In genomic region chr2:166809499-166809898, GRCm38 (mm10) we compare ENCODE assay signal across 31 mouse cellular contexts. TPM values are rescaled to one million over a fixed set of nuclear protein-coding genes. Genes with fewer than 3 reads are reported as not detected.
DNase-seq lines count a peak whose midpoint lies in the region; ATAC-seq and TF ChIP-seq lines count a peak whose summit lies in the region.
"Had no signal": no experiment of that assay in that cellular context is flagged by ENCODE, and none has a peak within 500 bp of the region (broad histone marks: within the 10 kb centered on the region; RNA-seq: fewer than 3 reads in every experiment).

No protein-coding gene starts in this region.

- DNase-seq in adrenal gland, adult 2 months, result peak; percentile 53
- no peak for DNase-seq in adrenal gland, postnatal 25 days
- no peak for DNase-seq in frontal cortex, postnatal 14 days (ENCODE audit: low spot score in 2 of 2)
- peak; percentile 44 for DNase-seq in midbrain, embryonic 11.5 days (ENCODE audit: low spot score, missing footprints)
- DNase-seq in midbrain, postnatal 0 days (ENCODE audit: low spot score), result no peak
- DNase-seq in right cerebral cortex, postnatal 14 days, result no peak
- DNase-seq: B cell, adult 2 months; cerebellum, adult 11 months; cerebellum, adult 2 months; cerebellum, adult 9-11 months; cerebellum, postnatal 25 days; gastrocnemius, postnatal 10 days; gastrocnemius, postnatal 36 days; heart, adult 2 months; heart, postnatal 14 days; heart, postnatal 4 days; kidney, adult 18-20 months had no signal

- TF ChIP-seq CTCF in midbrain, postnatal 0 days (IDR thresholded peaks at IDR 0.05), result no peak

- no peaks in the 10 kb centered on the region for H3K9me3 ChIP-seq in midbrain, embryonic 11.5 days (ENCODE audit: control insufficient read depth, low read length)
- no peaks in the 10 kb centered on the region for H3K9me3 ChIP-seq in midbrain, postnatal 0 days (ENCODE audit: low read length)
- H3K9me3 ChIP-seq: embryonic facial prominence, embryonic 10.5 days; embryonic facial prominence, embryonic 13.5 days; forebrain, embryonic 12.5 days; forebrain, embryonic 15.5 days; G1E; heart, embryonic 10.5 days; heart, embryonic 13.5 days had no signal

- no peak overlapping the region for H3K4me2 ChIP-seq in midbrain, embryonic 11.5 days
- H3K4me2 ChIP-seq in midbrain, postnatal 0 days (ENCODE audit: low read depth, low read length, poor library complexity, severe bottlenecking), result no peak overlapping the region
- H3K4me2 ChIP-seq: embryonic facial prominence, embryonic 13.5 days; forebrain, embryonic 12.5 days; forebrain, embryonic 15.5 days; heart, embryonic 13.5 days; hindbrain, embryonic 14.5 days had no signal

- no peak overlapping the region for H3K4me3 ChIP-seq in midbrain, embryonic 11.5 days (ENCODE audit: low read depth, low read length)
- H3K4me3 ChIP-seq in midbrain, postnatal 0 days (ENCODE audit: low read depth, low read length), result no peak overlapping the region
- H3K4me3 ChIP-seq: embryonic facial prominence, embryonic 10.5 days; embryonic facial prominence, embryonic 13.5 days; erythroblast, embryonic 14.5 days; forebrain, embryonic 12.5 days; forebrain, embryonic 15.5 days; heart, adult 2 months; heart, embryonic 10.5 days; heart, embryonic 13.5 days had no signal

- WGBS in midbrain, embryonic 11.5 days, result 92% methylated on average over 5 of the region's 5 CpGs
- WGBS in midbrain, postnatal 0 days, result 85% methylated on average over 5 of the region's 5 CpGs

- no peaks in the 10 kb centered on the region for H3K36me3 ChIP-seq in midbrain, embryonic 11.5 days (ENCODE audit: control insufficient read depth, insufficient read depth, low read length)
- no peaks in the 10 kb centered on the region for H3K36me3 ChIP-seq in midbrain, postnatal 0 days (ENCODE audit: insufficient read depth, low read length)
- H3K36me3 ChIP-seq: embryonic facial prominence, embryonic 10.5 days; embryonic facial prominence, embryonic 13.5 days; forebrain, embryonic 12.5 days; forebrain, embryonic 15.5 days had no signal

- peaks cover 7% of the 10 kb centered on the region for H3K4me1 ChIP-seq in midbrain, embryonic 11.5 days (ENCODE audit: control insufficient read depth, insufficient read depth, low read length)
- H3K4me1 ChIP-seq in midbrain, postnatal 0 days (ENCODE audit: insufficient read depth, low read length), result peaks cover 9% of the 10 kb centered on the region; the same call in 1 of the 2 replicates

- H3K27ac ChIP-seq in midbrain, embryonic 11.5 days (ENCODE audit: low read depth, low read length), result no peak overlapping the region
- no peak overlapping the region for H3K27ac ChIP-seq in midbrain, postnatal 0 days (ENCODE audit: low read depth, low read length)
- H3K27ac ChIP-seq: embryonic facial prominence, embryonic 10.5 days; embryonic facial prominence, embryonic 13.5 days; forebrain, embryonic 12.5 days; forebrain, embryonic 15.5 days; heart, adult 2 months; heart, embryonic 10.5 days; heart, embryonic 13.5 days; hindbrain, embryonic 14.5 days; hindbrain, postnatal 0 days had no signal

- no peak overlapping the region for H3K9ac ChIP-seq in midbrain, embryonic 11.5 days (ENCODE audit: low read length)
- H3K9ac ChIP-seq in midbrain, postnatal 0 days (replicated peaks; ENCODE audit: low read length, poor library complexity, severe bottlenecking), result no peak overlapping the region
- H3K9ac ChIP-seq: embryonic facial prominence, embryonic 13.5 days; forebrain, embryonic 12.5 days; forebrain, embryonic 15.5 days; heart, embryonic 13.5 days; hindbrain, embryonic 14.5 days had no signal

- peak; percentile 44; the same call in 1 of the 2 replicates for ATAC-seq in frontal cortex, adult (ENCODE audit: low TSS enrichment)
- ATAC-seq in midbrain, embryonic 11.5 days (ENCODE audit: low FRiP score), result no peak
- ATAC-seq in midbrain, postnatal 0 days (ENCODE audit: low FRiP score), result no peak
- ATAC-seq: forebrain, embryonic 15.5 days; hindbrain, postnatal 0 days; inflammation-experienced regulatory T-cells, adult 6 months; intestine, embryonic 16.5 days had no signal

- H3K27me3 ChIP-seq in midbrain, embryonic 11.5 days (ENCODE audit: control insufficient read depth, insufficient read depth, low read length), result no peaks in the 10 kb centered on the region; the same call in 1 of the 2 replicates
- no peaks in the 10 kb centered on the region for H3K27me3 ChIP-seq in midbrain, postnatal 0 days (ENCODE audit: insufficient read depth, low read length)
- H3K27me3 ChIP-seq: CH12.LX; embryonic facial prominence, embryonic 13.5 days; forebrain, embryonic 15.5 days; heart, embryonic 13.5 days had no signal

RNA-seq across cellular contexts. Expression of gene Arfgef2, which starts 4.1 kb away (rescaled TPM):
- total RNA-seq in adrenal gland, adult 2 months (2021), result 10 to 100 TPM; 64.3 to 80.6 TPM
- polyA plus RNA-seq in adrenal gland, adult 2 months (2012; rRNA removed), result 16.8 and 21.8 TPM in 2 replicates
- total RNA-seq in adrenal gland, postnatal 25 days (2021), result 57.5 and 72.2 TPM in 2 replicates
- 4.4 and 4.6 TPM in 2 replicates for polyA plus RNA-seq in midbrain, embryonic 11.5 days (2014; fragmentation: Nextera tagmentation; extraction: Ambion mirVana)
- total RNA-seq in midbrain, postnatal 0 days (2014; rRNA removed), result 26.3 and 27.8 TPM in 2 replicates
- polyA plus RNA-seq in midbrain, postnatal 0 days (2015; fragmentation: Nextera tagmentation; extraction: Ambion mirVana), result 3.1 and 3.4 TPM in 2 replicates

RNA-seq across cellular contexts. Expression of gene Trp53rkb, which starts 17.2 kb away (rescaled TPM):
- 1 to 10 TPM; 3.6 to 3.9 TPM for total RNA-seq in adrenal gland, adult 2 months (2021)
- 2.7 and 4.5 TPM in 2 replicates for polyA plus RNA-seq in adrenal gland, adult 2 months (2012; rRNA removed)
- 3.9 and 4.1 TPM in 2 replicates for total RNA-seq in adrenal gland, postnatal 25 days (2021)
- 8.7 and 10.8 TPM in 2 replicates for polyA plus RNA-seq in midbrain, embryonic 11.5 days (2014; fragmentation: Nextera tagmentation; extraction: Ambion mirVana)
- total RNA-seq in midbrain, postnatal 0 days (2014; rRNA removed), result 16.8 and 17.2 TPM in 2 replicates
- 7.5 and 8.5 TPM in 2 replicates for polyA plus RNA-seq in midbrain, postnatal 0 days (2015; fragmentation: Nextera tagmentation; extraction: Ambion mirVana)

Comparison
In these comparisons a context has a peak if more than half of its experiments do, and no peak if none do; other contexts are left out.
1. DNase-seq: peak in adrenal gland, adult 2 months (single experiment) and midbrain, embryonic 11.5 days (single experiment); none in adrenal gland, postnatal 25 days (single experiment), frontal cortex, postnatal 14 days (0 of 2), midbrain, postnatal 0 days (single experiment) and right cerebral cortex, postnatal 14 days (single experiment).